ENCODE assay signal across 9 mouse cellular contexts in the genomic region with DNA sequence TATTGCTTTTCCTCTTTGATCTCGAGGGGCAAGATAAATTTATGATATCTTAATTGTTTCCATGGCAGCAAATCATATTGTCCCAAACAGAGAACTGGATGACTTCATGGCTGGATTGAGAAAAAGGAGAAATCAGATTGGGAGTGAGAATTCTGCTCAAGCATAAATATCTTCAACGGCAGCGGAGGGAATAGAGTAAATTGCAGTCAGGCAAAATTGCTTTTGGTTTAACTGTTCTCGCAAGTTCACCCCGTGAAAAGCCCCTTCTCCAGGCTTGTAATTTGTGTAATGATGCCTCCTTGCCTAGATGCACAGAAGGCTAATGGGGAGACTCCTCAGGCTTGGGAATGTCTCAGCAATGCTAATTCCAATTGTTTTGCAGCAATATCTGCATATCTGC.
DNase-seq lines count a peak whose midpoint lies in the region; ATAC-seq lines count a peak whose summit lies in the region.
"Had no signal": no experiment of that assay in that cellular context is flagged by ENCODE, and none has a peak within 500 bp of the region (broad histone marks: within the 10 kb centered on the region; RNA-seq: fewer than 3 reads in every experiment).

No protein-coding gene starts in this region.

- H3K4me3 ChIP-seq in heart, embryonic 10.5 days, result no peak overlapping the region
- H3K4me3 ChIP-seq in heart, embryonic 11.5 days (ENCODE audit: low read depth, low read length), result no peak overlapping the region
- no peak overlapping the region for H3K4me3 ChIP-seq in neural tube, embryonic 11.5 days (ENCODE audit: low read depth, low read length)
- H3K4me3 ChIP-seq in limb, embryonic 12.5 days (replicated peaks), result no peak overlapping the region

- WGBS in heart, embryonic 10.5 days, result 63% methylated on average over 5 of the region's 5 CpGs
- 65% methylated on average over 5 of the region's 5 CpGs for WGBS in heart, embryonic 11.5 days (ENCODE audit: insufficient replicate concordance)
- WGBS in neural tube, embryonic 11.5 days, result 47% methylated on average over 5 of the region's 5 CpGs
- WGBS in limb, embryonic 12.5 days, result 13% methylated on average over 5 of the region's 5 CpGs

- H3K4me2 ChIP-seq in heart, embryonic 11.5 days, result no peak overlapping the region; the same call in 1 of the 2 replicates
- H3K4me2 ChIP-seq in neural tube, embryonic 11.5 days (ENCODE audit: low read depth), result no peak overlapping the region
- H3K4me2 ChIP-seq in limb, embryonic 12.5 days, result peak overlapping the region; percentile 39

- no peaks in the 10 kb centered on the region for H3K36me3 ChIP-seq in heart, embryonic 10.5 days
- no peaks in the 10 kb centered on the region for H3K36me3 ChIP-seq in heart, embryonic 11.5 days (ENCODE audit: control insufficient read depth, insufficient read depth, low read length)
- H3K36me3 ChIP-seq in neural tube, embryonic 11.5 days (ENCODE audit: control insufficient read depth, insufficient read depth, low read length), result no peaks in the 10 kb centered on the region
- no peaks in the 10 kb centered on the region for H3K36me3 ChIP-seq in limb, embryonic 12.5 days

- no peak for ATAC-seq in heart, embryonic 11.5 days (replicated peaks; ENCODE audit: insufficient number of reproducible peaks, low FRiP score, low TSS enrichment)
- ATAC-seq in neural tube, embryonic 11.5 days (ENCODE audit: insufficient read depth, low FRiP score, low TSS enrichment), result 0 out of 2 replicates have a peak, but pooled peaks have one; percentile 4
- no peak for ATAC-seq in limb, embryonic 12.5 days (ENCODE audit: insufficient number of reproducible peaks, insufficient read depth, low FRiP score, low TSS enrichment, low read depth)
- ATAC-seq in megakaryocyte progenitor cell, adult 5-6 weeks (replicated peaks; ENCODE audit: poor library complexity), result no peak

- peak; percentile 35 for DNase-seq in heart, embryonic 10.5 days (ENCODE audit: low spot score)
- DNase-seq in neural tube, embryonic 11.5 days (ENCODE audit: low spot score), result no peak
- DNase-seq in neural tube, embryonic 10.5 days (ENCODE audit: extremely low spot score, low spot score), result no peak
- DNase-seq in ovary, postnatal 36 days (ENCODE audit: low spot score), result no peak
- no peak for DNase-seq in adipocyte (ENCODE audit: low spot score)
- DNase-seq: cerebellum, adult 9-10 months had no signal

- no peak overlapping the region for H3K27ac ChIP-seq in heart, embryonic 10.5 days
- H3K27ac ChIP-seq in heart, embryonic 11.5 days (ENCODE audit: low read depth, low read length), result no peak overlapping the region
- no peak overlapping the region for H3K27ac ChIP-seq in neural tube, embryonic 11.5 days (ENCODE audit: low read depth, low read length)
- no peak overlapping the region for H3K27ac ChIP-seq in limb, embryonic 12.5 days

- H3K9me3 ChIP-seq in heart, embryonic 10.5 days, result no peaks in the 10 kb centered on the region
- no peaks in the 10 kb centered on the region for H3K9me3 ChIP-seq in heart, embryonic 11.5 days (replicated peaks; ENCODE audit: control insufficient read depth, low read length)
- no peaks in the 10 kb centered on the region for H3K9me3 ChIP-seq in neural tube, embryonic 11.5 days (ENCODE audit: control insufficient read depth, low read length)
- no peaks in the 10 kb centered on the region for H3K9me3 ChIP-seq in limb, embryonic 12.5 days

- no peak overlapping the region for H3K9ac ChIP-seq in heart, embryonic 11.5 days (ENCODE audit: low read depth, low read length)
- no peak overlapping the region for H3K9ac ChIP-seq in neural tube, embryonic 11.5 days (ENCODE audit: low read length)
- no peak overlapping the region for H3K9ac ChIP-seq in limb, embryonic 12.5 days (replicated peaks)

- peaks cover 5% of the 10 kb centered on the region; the same call in 1 of the 2 replicates for H3K4me1 ChIP-seq in heart, embryonic 10.5 days
- H3K4me1 ChIP-seq in heart, embryonic 11.5 days (ENCODE audit: control insufficient read depth, insufficient read depth, low read length), result peaks cover 2% of the 10 kb centered on the region; the same call in 1 of the 2 replicates
- H3K4me1 ChIP-seq in neural tube, embryonic 11.5 days (ENCODE audit: control insufficient read depth, insufficient read depth, low read length), result peaks cover 10% of the 10 kb centered on the region; the same call in 1 of the 2 replicates
- H3K4me1 ChIP-seq in limb, embryonic 12.5 days (replicated peaks), result peaks cover 20% of the 10 kb centered on the region

- H3K27me3 ChIP-seq in heart, embryonic 10.5 days (ENCODE audit: insufficient read depth, poor library complexity, severe bottlenecking), result no peaks in the 10 kb centered on the region
- 0 out of 2 replicates have a peak, but pooled peaks cover 2% of the 10 kb centered on the region for H3K27me3 ChIP-seq in heart, embryonic 11.5 days (ENCODE audit: control insufficient read depth, insufficient read depth, low read length)
- no peaks in the 10 kb centered on the region for H3K27me3 ChIP-seq in neural tube, embryonic 11.5 days (ENCODE audit: control insufficient read depth, insufficient read depth, low read length)
- H3K27me3 ChIP-seq in limb, embryonic 12.5 days, result no peaks in the 10 kb centered on the region
